Mouse (Mus musculus) CH12.LX (cell line): ENCODE measurements around the gene Tmem214.

ENCODE experiments used
- CTCF ChIP-seq, 2 experiments: IDR thresholded peaks in 1 of 2; conservative IDR thresholded peaks in 1 of 2; 2 replicates each; pipeline ENCODE4 v1.5.1; 2011 to 2012; ENCODE audit warnings: low read depth in 2 of 2, low read length in 2 of 2, improper control_type of control experiment in 1 of 2, inconsistent platforms in 1 of 2, mild to moderate bottlenecking in 1 of 2, moderate library complexity in 1 of 2
- ELF1 ChIP-seq: IDR thresholded peaks from 2 replicates; pipeline ENCODE4 v1.6.1; 2014; ENCODE audit warnings: low read depth, mild to moderate bottlenecking, inconsistent platforms, low read length, improper control_type of control experiment
- EP300 ChIP-seq: IDR thresholded peaks from 2 replicates; pipeline ENCODE4 v1.6.1; 2011; ENCODE audit warnings: low read length, improper control_type of control experiment
- ETS1 ChIP-seq: conservative IDR thresholded peaks from 2 replicates; pipeline ENCODE4 v1.6.1; 2012; ENCODE audit warnings: low read depth, mild to moderate bottlenecking, inconsistent platforms, low read length, improper control_type of control experiment, moderate library complexity
- HCFC1 ChIP-seq: IDR thresholded peaks from 2 replicates; pipeline ENCODE4 v1.6.1; 2012; ENCODE audit warnings: low read depth, mild to moderate bottlenecking, inconsistent platforms, low read length, improper control_type of control experiment
- KAT2A ChIP-seq: IDR thresholded peaks from 2 replicates; pipeline ENCODE4 v1.6.1; 2012; ENCODE audit warnings: low read length, improper control_type of control experiment, inconsistent platforms; ENCODE audit not compliant: insufficient replicate concordance
- MAFK ChIP-seq: IDR thresholded peaks from 2 replicates; pipeline ENCODE4 v1.6.1; 2011; ENCODE audit warnings: low read length, improper control_type of control experiment; ENCODE audit not compliant: insufficient replicate concordance
- MEF2A ChIP-seq: IDR thresholded peaks from 2 replicates; pipeline ENCODE4 v1.6.1; 2014; ENCODE audit warnings: low read depth, mild to moderate bottlenecking, inconsistent platforms, low read length, improper control_type of control experiment, borderline replicate concordance
- POLR2A ChIP-seq: IDR thresholded peaks from 2 replicates; pipeline ENCODE4 v1.6.1; 2011; ENCODE audit warnings: low read depth, mild to moderate bottlenecking, improper control_type of control experiment, low read length
- RAD21 ChIP-seq: IDR thresholded peaks from 2 replicates; pipeline ENCODE4 v1.6.1; 2011; ENCODE audit warnings: low read depth, mild to moderate bottlenecking, low read length, improper control_type of control experiment, moderate library complexity
- TBP ChIP-seq: conservative IDR thresholded peaks from 2 replicates; pipeline ENCODE4 v1.6.1; 2011; ENCODE audit warnings: low read depth, low read length, improper control_type of control experiment
- TCF12 ChIP-seq: IDR thresholded peaks from 2 replicates; pipeline ENCODE4 v1.6.1; 2014; ENCODE audit warnings: low read depth, mild to moderate bottlenecking, inconsistent platforms, low read length, improper control_type of control experiment
- USF1 ChIP-seq: IDR thresholded peaks from 2 replicates; pipeline ENCODE4 v1.6.1; 2014; ENCODE audit warnings: low read depth, mild to moderate bottlenecking, inconsistent platforms, low read length, improper control_type of control experiment
- ZMIZ1 ChIP-seq: IDR thresholded peaks from 2 replicates; pipeline ENCODE4 v1.6.1; 2012; ENCODE audit warnings: low read depth, mild to moderate bottlenecking, inconsistent platforms, low read length, improper control_type of control experiment

- TF ChIP-seq CTCF (conservative IDR thresholded peaks at IDR 0.05 in 1 of 2, IDR thresholded peaks at IDR 0.05 in 1 of 2; ENCODE audit: low read depth in 2 of 2, low read length in 2 of 2) (no peak), USF1 (no peak), TCF12 (no peak), EP300 (no peak), POLR2A (no peak), ETS1 (no peak), ZMIZ1 (no peak), RAD21 (no peak), MAFK (no peak), ELF1 (no peak), HCFC1 (no peak), TBP (no peak), MEF2A (no peak), KAT2A (no peak)
Measured at GRCm38 (mm10) chr5:30825166-30825565, 42.6 kb upstream of the Tmem214 start.
